Mouse (Mus musculus) hindbrain, embryonic 14.5 days (tissue): ENCODE data around the gene Banf1. TPM values are rescaled to one million over a fixed set of nuclear protein-coding genes. Genes with fewer than 3 reads are reported as not detected.
"Not testable (repeated sequence)": the region's sequence is repeated elsewhere in the genome, so short reads cannot be mapped to it uniquely, and the experiment has no call there.

ENCODE experiments used
- ATAC-seq: fragments of 200-750 bp; cut with Nextera tagmentation; 2 replicates; pipeline ENCODE4 v1.8.0; 2017; ENCODE audit warnings: moderate number of reproducible peaks, mild to moderate bottlenecking, moderate TSS enrichment, moderate library complexity; ENCODE audit not compliant: low FRiP score
- DNase-seq: peaks from one replicate; pipeline ENCODE4 v3.0.0-alpha.2; 2015; ENCODE audit warnings: low spot score
- H3K27ac ChIP-seq: fragments of 300-500 bp; sonication (generic); 2 replicates; pipeline ENCODE4 v1.5.1; 2014; ENCODE audit warnings: mild to moderate bottlenecking, moderate library complexity
- H3K27me3 ChIP-seq: fragments of 300-500 bp; sonication (generic); 2 replicates; pipeline ENCODE4 v1.6.1; 2014; ENCODE audit warnings: mild to moderate bottlenecking, low read length, mixed read lengths; ENCODE audit not compliant: control insufficient read depth, insufficient read depth
- H3K36me3 ChIP-seq: fragments of 300-500 bp; sonication (generic); replicated peaks from 2 replicates; pipeline ENCODE4 v1.6.1; 2014; ENCODE audit not compliant: control insufficient read depth, insufficient read depth
- H3K4me1 ChIP-seq: fragments of 300-500 bp; sonication (generic); replicated peaks from 2 replicates; pipeline ENCODE4 v1.6.1; 2014; ENCODE audit warnings: antibody characterized with exemption, low read length, mixed read lengths; ENCODE audit not compliant: control insufficient read depth, insufficient read depth
- H3K4me2 ChIP-seq: fragments of 300-500 bp; sonication (generic); replicated peaks from 2 replicates; pipeline ENCODE4 v1.6.1; 2014; ENCODE audit warnings: mild to moderate bottlenecking, moderate library complexity
- H3K4me3 ChIP-seq: fragments of 300-500 bp; sonication (generic); replicated peaks from 2 replicates; pipeline ENCODE4 v1.5.1; 2014; ENCODE audit warnings: mild to moderate bottlenecking, low read length
- H3K9ac ChIP-seq: fragments of 300-500 bp; sonication (generic); 2 replicates; pipeline ENCODE4 v1.6.1; 2014
- H3K9me3 ChIP-seq: fragments of 300-500 bp; sonication (generic); 2 replicates; pipeline ENCODE4 v1.6.1; 2016; ENCODE audit warnings: low read length; ENCODE audit not compliant: control insufficient read depth
- WGBS: fragments of 180-500 bp; shearing (Covaris S2); extraction: QIAGEN DNeasy Blood & Tissue Kit; methylation state at CpG from one replicate; pipeline ENCODE4 v1.1.7; 2014; 5-methylcytosine and 5-hydroxymethylcytosine counted together
- polyA plus RNA-seq: library from polyadenylated mRNA; unstranded; fragments of >200 nt; fragmentation: Nextera tagmentation; extraction: Ambion mirVana; gene quantifications from 2 replicates; pipeline ENCODE4 v1.2.1, GENCODE M21; 2014

Banf1 gene
- polyA plus RNA-seq = 308 and 323 TPM in 2 replicates

GRCm38 (mm10) chr19:5367053-5367359 is at the start of gene Banf1:
TSS of gene Banf1 (minus strand) at chr19:5367168.
- Histone ChIP-seq H3K27ac (peak within 1 kb of the TSS; percentile 94), H3K4me3 (peak within 1 kb of the TSS; percentile 97), H3K4me1 (peaks cover 17% of the 10 kb centered on the region), H3K9me3 (no peaks in the 10 kb centered on the region), H3K36me3 (peaks cover 47% of the 10 kb centered on the region), H3K4me2 (peak within 1 kb of the TSS; percentile 96), H3K9ac (peak within 1 kb of the TSS; percentile 86), H3K27me3 (no peaks in the 10 kb centered on the region)
- no peak for DNase-seq
- ATAC-seq = no peak
- under 1% methylated on average over 33 of the region's 33 CpGs for WGBS

DNA sequence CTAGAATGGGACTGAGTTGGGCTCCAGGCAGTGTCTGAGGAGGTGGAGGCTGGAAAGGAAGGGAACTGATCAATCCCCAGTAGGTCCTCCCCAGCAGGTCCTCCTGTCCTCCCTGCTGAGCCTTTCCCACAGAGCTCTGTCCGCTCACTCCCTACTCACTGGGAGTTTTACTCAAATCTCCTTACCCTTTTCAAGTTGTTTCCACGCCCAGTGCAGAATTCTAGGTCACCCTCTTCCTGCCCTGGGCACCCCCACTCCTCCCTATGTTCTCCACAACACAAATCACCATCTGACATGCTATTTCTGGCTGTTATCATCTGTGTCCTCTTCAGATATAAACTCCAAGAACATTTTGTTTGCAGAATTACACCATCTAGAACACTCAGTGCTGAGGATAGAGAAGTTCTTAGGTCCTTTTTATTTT is 47.6 kb upstream of the Banf1 start:
- ATAC-seq (no peak), DNase-seq (no peak)
- no peak overlapping the region for H3K4me2 ChIP-seq
- H3K4me3 ChIP-seq = no peak overlapping the region
- H3K27ac ChIP-seq = no peak overlapping the region
- no peak overlapping the region for H3K9ac ChIP-seq
- H3K27me3 ChIP-seq = no peaks in the 10 kb centered on the region
- H3K4me1 ChIP-seq = no peaks in the 10 kb centered on the region
- no peaks in the 10 kb centered on the region for H3K9me3 ChIP-seq
- WGBS = 68% methylated on average over 2 of the region's 2 CpGs
- H3K36me3 ChIP-seq = peaks cover 9% of the 10 kb centered on the region

DNA sequence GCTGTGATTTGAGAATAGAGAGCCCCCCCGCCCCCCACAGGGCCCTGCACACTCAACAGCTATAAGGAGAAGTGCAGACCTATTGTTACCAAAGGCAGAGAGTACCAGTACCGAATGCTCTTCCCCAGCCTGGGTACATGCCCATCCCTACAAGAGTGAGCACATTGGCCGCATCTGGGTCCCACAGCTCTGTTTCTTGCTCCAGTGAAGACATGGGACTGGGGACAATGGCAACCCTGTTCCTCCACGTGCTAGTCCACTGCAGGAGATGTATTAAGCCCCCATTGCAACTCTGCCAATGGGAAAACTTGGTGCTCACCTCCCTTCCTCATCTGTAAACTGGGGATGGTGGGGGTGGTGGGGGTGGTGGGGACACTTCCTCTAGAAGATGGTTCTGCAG is 46.9 kb upstream of the Banf1 start:
- no peaks in the 10 kb centered on the region for H3K4me1 ChIP-seq
- H3K36me3 ChIP-seq = peaks cover 4% of the 10 kb centered on the region
- no peaks in the 10 kb centered on the region for H3K27me3 ChIP-seq
- H3K9ac ChIP-seq = no peak overlapping the region
- no peaks in the 10 kb centered on the region for H3K9me3 ChIP-seq
- H3K4me2 ChIP-seq = no peak overlapping the region
- ATAC-seq (no peak), DNase-seq (no peak)
- no peak overlapping the region for H3K27ac ChIP-seq
- WGBS = 76% methylated on average over 4 of the region's 4 CpGs
- H3K4me3 ChIP-seq = no peak overlapping the region

GRCm38 (mm10) chr19:5411961-5412360 is 45.0 kb upstream of the Banf1 start:
- Histone ChIP-seq H3K9me3 (no peaks in the 10 kb centered on the region), H3K4me1 (peaks cover 8% of the 10 kb centered on the region), H3K36me3 (peaks cover 2% of the 10 kb centered on the region), H3K4me2 (no peak overlapping the region), H3K27ac (no peak overlapping the region), H3K4me3 (no peak overlapping the region), H3K9ac (no peak overlapping the region), H3K27me3 (no peaks in the 10 kb centered on the region)
- 58% methylated on average over 5 of the region's 5 CpGs for WGBS
- no peak for ATAC-seq
- no peak for DNase-seq

- Histone ChIP-seq H3K9me3 (no peaks in the 10 kb centered on the region), H3K4me1 (peaks cover 12% of the 10 kb centered on the region), H3K36me3 (no peaks in the 10 kb centered on the region), H3K4me2 (no peak overlapping the region), H3K27ac (no peak overlapping the region), H3K9ac (no peak overlapping the region), H3K27me3 (no peaks in the 10 kb centered on the region), H3K4me3 (no peak overlapping the region)
- ATAC-seq (no peak), DNase-seq (no peak)
- WGBS = 93% methylated on average over 5 of the region's 5 CpGs
Observed at GRCm38 (mm10) chr19:5410641-5411040, 43.7 kb upstream of the Banf1 start.

DNA sequence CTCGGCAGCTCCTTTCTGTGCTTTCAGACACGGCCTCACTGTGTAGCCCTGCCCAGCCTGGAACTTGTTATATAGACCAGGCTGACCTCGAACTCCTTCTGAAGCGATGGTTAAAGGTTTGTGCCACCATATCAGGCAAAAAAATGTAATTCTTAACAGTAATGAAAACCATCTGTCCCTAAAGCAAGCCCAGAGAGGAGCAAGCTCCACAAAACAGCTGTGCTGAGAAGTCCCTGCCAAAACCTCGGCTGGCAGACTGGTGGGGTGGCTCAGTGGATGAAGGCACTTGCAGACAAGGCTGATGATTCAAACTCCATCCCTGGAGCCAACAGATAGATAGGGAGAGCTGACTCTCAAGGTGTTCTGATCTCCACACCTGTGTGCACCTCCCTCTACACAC is 42.1 kb upstream of the Banf1 start:
- no peak for ATAC-seq
- Histone ChIP-seq H3K4me2 (no peak overlapping the region), H3K4me3 (no peak overlapping the region), H3K27ac (no peak overlapping the region), H3K4me1 (peaks cover 12% of the 10 kb centered on the region), H3K36me3 (no peaks in the 10 kb centered on the region), H3K27me3 (no peaks in the 10 kb centered on the region), H3K9me3 (no peaks in the 10 kb centered on the region), H3K9ac (no peak overlapping the region)
- no peak for DNase-seq
- 81% methylated on average over 5 of the region's 5 CpGs for WGBS

- ATAC-seq = no peak
- no peak for DNase-seq
- 87% methylated on average over 13 of the region's 13 CpGs for WGBS
- H3K27ac ChIP-seq = no peak overlapping the region
- no peaks in the 10 kb centered on the region for H3K36me3 ChIP-seq
- H3K4me1 ChIP-seq = peaks cover 12% of the 10 kb centered on the region
- peak overlapping the region; percentile 77 for H3K4me2 ChIP-seq
- H3K9ac ChIP-seq = no peak overlapping the region
- H3K27me3 ChIP-seq = no peaks in the 10 kb centered on the region
- H3K9me3 ChIP-seq = no peaks in the 10 kb centered on the region
- H3K4me3 ChIP-seq = no peak overlapping the region
Observed at GRCm38 (mm10) chr19:5408057-5409001, 41.4 kb upstream of the Banf1 start.

DNA sequence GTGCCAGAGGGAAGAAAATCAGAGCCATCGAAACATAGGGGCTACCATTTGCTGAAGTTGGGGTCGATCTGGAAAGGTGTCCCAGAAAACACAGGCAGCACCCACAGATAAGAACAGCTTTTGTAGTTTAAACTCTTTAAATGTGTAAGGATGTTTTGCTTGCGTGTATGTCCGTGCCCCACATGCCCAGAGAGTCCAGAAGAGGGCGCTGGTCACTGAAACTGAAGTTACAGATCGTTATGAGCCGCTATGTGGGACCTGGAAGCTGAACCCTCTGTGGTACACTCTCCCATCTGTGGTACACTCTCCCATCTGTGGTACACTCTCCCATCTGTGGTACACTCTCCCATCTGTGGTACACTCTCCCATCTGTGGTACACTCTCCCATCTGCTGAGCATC is 40.2 kb upstream of the Banf1 start:
- H3K4me3 ChIP-seq = peak overlapping the region; percentile 48
- no peaks in the 10 kb centered on the region for H3K36me3 ChIP-seq
- ATAC-seq (peak; percentile 25; the same call in 1 of the 2 replicates), DNase-seq (peak; percentile 75)
- peak overlapping the region; percentile 76 for H3K9ac ChIP-seq
- peaks cover 12% of the 10 kb centered on the region for H3K4me1 ChIP-seq
- H3K27me3 ChIP-seq = no peaks in the 10 kb centered on the region
- peak overlapping the region; percentile 77 for H3K4me2 ChIP-seq
- H3K9me3 ChIP-seq = no peaks in the 10 kb centered on the region
- 17% methylated on average over 7 of the region's 7 CpGs for WGBS
- H3K27ac ChIP-seq = peak overlapping the region; percentile 88

- not testable (repeated sequence) for H3K27me3 ChIP-seq, H3K9me3 ChIP-seq, DNase-seq, H3K36me3 ChIP-seq
- 22% methylated on average over 21 of the region's 25 CpGs for WGBS
- peak overlapping the region; percentile 77 for H3K4me2 ChIP-seq
- ATAC-seq = peak; percentile 87
- H3K27ac ChIP-seq = peak overlapping the region; percentile 88
- H3K9ac ChIP-seq = peak overlapping the region; percentile 76
- peaks cover 12% of the 10 kb centered on the region for H3K4me1 ChIP-seq
- peak overlapping the region; percentile 48 for H3K4me3 ChIP-seq
Observed at GRCm38 (mm10) chr19:5406531-5407126, 39.7 kb upstream of the Banf1 start.
